Mouse (Mus musculus) spleen, adult 2 months (tissue): ENCODE measurements around the gene Pitpnm2. TPM values are rescaled to one million over a fixed set of nuclear protein-coding genes. Genes with fewer than 3 reads are reported as not detected.

Experiments used
- DNase-seq, 2 experiments: peaks; one replicate each; pipeline versions ENCODE4 v3.0.0 to v3.0.0-alpha.2; 2012 to 2021; ENCODE audit warnings: low spot score in 2 of 2, low read depth in 1 of 2
- H3K27ac ChIP-seq: fragments of 200-500 bp; 2 replicates; pipeline ENCODE4 v1.5.1; 2012; ENCODE audit warnings: low read length, inconsistent platforms; ENCODE audit not compliant: insufficient read depth
- H3K27me3 ChIP-seq: fragments of 200-500 bp; 2 replicates; pipeline ENCODE4 v1.6.1; 2012; ENCODE audit warnings: mild to moderate bottlenecking, moderate library complexity, low read length, inconsistent platforms; ENCODE audit not compliant: control insufficient read depth, insufficient read depth
- H3K36me3 ChIP-seq: fragments of 200-500 bp; 2 replicates; pipeline ENCODE4 v1.6.1; 2012; ENCODE audit warnings: mild to moderate bottlenecking, low read length, inconsistent platforms; ENCODE audit not compliant: control insufficient read depth, insufficient read depth
- H3K4me1 ChIP-seq: fragments of 200-500 bp; 2 replicates; pipeline ENCODE4 v1.6.1; 2011; ENCODE audit warnings: inconsistent platforms; ENCODE audit not compliant: control insufficient read depth, insufficient read depth, insufficient read length
- H3K4me3 ChIP-seq: fragments of 200-500 bp; 2 replicates; pipeline ENCODE4 v1.5.1; 2011; ENCODE audit warnings: mild to moderate bottlenecking, inconsistent platforms; ENCODE audit not compliant: insufficient read depth, insufficient read length; ENCODE audit errors: extremely low read depth
- CTCF ChIP-seq: fragments of 200-500 bp; IDR thresholded peaks from 2 replicates; pipeline ENCODE4 v1.5.1; 2011; ENCODE audit warnings: mild to moderate bottlenecking, inconsistent platforms; ENCODE audit not compliant: insufficient read depth, insufficient read length, insufficient replicate concordance; ENCODE audit errors: extremely low read depth
- POLR2A ChIP-seq: fragments of 200-500 bp; IDR thresholded peaks from 2 replicates; pipeline ENCODE4 v1.6.1; 2011; ENCODE audit warnings: low read depth, low read length, inconsistent platforms
- WGBS: fragments of 180-500 bp; shearing (Covaris S2); methylation state at CpG from one replicate; pipeline ENCODE4 v1.1.7; 2018; 5-methylcytosine and 5-hydroxymethylcytosine counted together
- polyA plus RNA-seq: library from polyadenylated mRNA; depleted of rRNA; stranded (reverse); fragments of >200 nt; gene quantifications from 2 replicates; pipeline ENCODE4 v1.2.3, GENCODE M21; 2012

Gene Pitpnm2
- polyA plus RNA-seq, 1 experiment = 65.8 TPM

GRCm38 (mm10) chr5:124259133-124259532 lies 9.6 kb upstream of the Pitpnm2 start:
- no peaks in the 10 kb centered on the region for H3K4me1 ChIP-seq
- peaks cover 19% of the 10 kb centered on the region for H3K36me3 ChIP-seq
- no peak for TF ChIP-seq CTCF
- no peak for TF ChIP-seq POLR2A
- no peak overlapping the region for H3K27ac ChIP-seq
- WGBS = 48% methylated on average over 2 of the region's 2 CpGs
- DNase-seq = no peak
- no peak overlapping the region for H3K4me3 ChIP-seq
- H3K27me3 ChIP-seq = no peaks in the 10 kb centered on the region

- Histone ChIP-seq H3K27ac (no peak overlapping the region), H3K27me3 (no peaks in the 10 kb centered on the region), H3K36me3 (peaks cover 19% of the 10 kb centered on the region), H3K4me1 (no peaks in the 10 kb centered on the region), H3K4me3 (no peak overlapping the region)
- no peak for DNase-seq
- no peak for TF ChIP-seq POLR2A
- TF ChIP-seq CTCF = no peak
- 97% methylated on average over 1 of the region's 1 CpGs for WGBS
These were observed 8.5 kb upstream of the Pitpnm2 start for GRCm38 (mm10) chr5:124258026-124258425.

DNA sequence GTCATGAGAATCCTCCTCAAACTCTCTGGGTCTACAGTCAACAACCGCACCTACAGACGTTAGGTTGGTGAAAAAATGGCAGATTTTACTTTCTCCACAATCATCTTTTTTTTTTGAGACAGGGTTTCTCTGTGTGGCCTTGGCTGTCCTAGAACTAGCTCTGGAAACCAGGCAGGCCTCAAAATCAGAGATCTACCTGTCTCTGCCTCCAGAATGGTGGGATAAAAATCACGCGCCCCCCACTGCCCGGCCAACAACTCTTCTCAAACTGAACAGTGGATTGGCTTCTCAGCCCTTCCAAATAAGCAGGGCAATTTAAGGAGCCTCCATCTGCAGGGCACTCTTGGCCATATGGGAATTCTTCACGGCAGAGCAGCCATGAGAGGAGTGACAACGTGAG lies 5.6 kb upstream of the Pitpnm2 start:
- no peak for DNase-seq
- H3K4me3 ChIP-seq = no peak overlapping the region
- H3K36me3 ChIP-seq = peaks cover 14% of the 10 kb centered on the region
- WGBS = 92% methylated on average over 7 of the region's 7 CpGs
- H3K27me3 ChIP-seq = no peaks in the 10 kb centered on the region
- H3K4me1 ChIP-seq = no peaks in the 10 kb centered on the region
- TF ChIP-seq CTCF (no peak), POLR2A (no peak)
- H3K27ac ChIP-seq = no peak overlapping the region

GRCm38 (mm10) chr5:124253555-124253954 lies 4.0 kb upstream of the Pitpnm2 start:
- no peak for DNase-seq
- Histone ChIP-seq H3K36me3 (peaks cover 12% of the 10 kb centered on the region), H3K27ac (no peak overlapping the region), H3K4me3 (no peak overlapping the region), H3K4me1 (no peaks in the 10 kb centered on the region; the same call in 1 of the 2 replicates), H3K27me3 (no peaks in the 10 kb centered on the region)
- TF ChIP-seq CTCF = no peak
- 94% methylated on average over 8 of the region's 8 CpGs for WGBS

DNA sequence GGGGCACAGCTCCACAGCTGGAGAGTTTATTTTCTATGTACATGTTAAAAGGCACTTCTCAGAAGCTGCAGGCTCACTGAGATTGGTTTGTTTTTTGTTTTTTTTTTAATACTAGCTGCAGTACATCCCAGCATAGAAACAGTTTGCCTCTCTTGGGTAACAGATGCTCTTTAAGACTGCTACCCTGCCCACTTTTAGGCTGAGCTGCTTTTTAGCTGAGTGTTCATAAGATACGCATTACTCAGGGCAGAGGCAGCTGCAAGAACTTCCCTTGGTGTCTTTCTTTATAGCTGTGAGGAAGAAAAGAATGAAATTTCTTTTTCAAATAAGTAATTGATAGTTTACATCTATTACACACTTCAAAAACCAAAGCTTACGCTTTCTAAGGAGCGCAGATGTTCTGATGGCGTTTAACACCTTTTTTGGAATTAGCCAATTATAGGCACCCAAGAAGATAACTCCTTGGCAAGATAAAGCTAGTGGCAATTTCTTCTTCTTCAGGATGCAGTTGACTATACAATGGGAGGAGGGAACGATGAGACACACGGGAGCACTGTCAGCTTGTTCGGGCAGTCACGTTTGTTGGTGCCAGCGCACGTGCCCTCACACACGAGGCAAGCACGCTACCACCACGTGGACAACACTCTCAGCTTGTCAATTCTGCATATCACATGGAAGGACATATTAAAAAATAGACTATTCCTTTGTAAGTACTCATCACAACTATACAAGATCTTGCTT lies 3.2 kb upstream of the Pitpnm2 start:
- H3K36me3 ChIP-seq = peaks cover 8% of the 10 kb centered on the region
- no peak overlapping the region for H3K27ac ChIP-seq
- no peak overlapping the region for H3K4me3 ChIP-seq
- H3K27me3 ChIP-seq = no peaks in the 10 kb centered on the region
- 96% methylated on average over 13 of the region's 13 CpGs for WGBS
- no peak for TF ChIP-seq POLR2A
- no peak for TF ChIP-seq CTCF
- H3K4me1 ChIP-seq = peaks cover 4% of the 10 kb centered on the region; the same call in 1 of the 2 replicates
- no peak for DNase-seq

DNA sequence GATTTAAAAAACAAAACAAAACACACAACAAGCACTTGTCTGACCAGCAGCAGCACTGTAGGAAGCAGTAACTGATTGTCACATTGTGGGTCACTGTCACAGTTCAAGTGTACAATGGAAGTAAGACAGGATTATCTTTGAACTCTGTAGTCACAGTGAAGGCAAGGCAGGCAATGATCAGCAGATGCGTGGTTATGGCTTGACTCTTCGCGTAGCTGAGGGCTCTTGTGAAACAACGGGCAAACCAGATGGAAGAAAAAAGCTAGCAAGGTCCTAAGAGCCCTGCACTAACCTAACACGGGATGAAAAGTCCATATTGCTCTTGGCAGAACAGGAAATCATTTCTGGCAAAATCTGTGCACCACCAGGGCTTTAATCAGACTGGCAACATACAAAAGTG lies 1.5 kb upstream of the Pitpnm2 start:
- 88% methylated on average over 5 of the region's 5 CpGs for WGBS
- H3K4me3 ChIP-seq = no peak overlapping the region
- 0 out of 2 replicates have a peak, but pooled peaks cover 3% of the 10 kb centered on the region for H3K36me3 ChIP-seq
- no peaks in the 10 kb centered on the region for H3K27me3 ChIP-seq
- no peak for DNase-seq
- TF ChIP-seq CTCF (no peak), POLR2A (no peak)
- peaks cover 4% of the 10 kb centered on the region; the same call in 1 of the 2 replicates for H3K4me1 ChIP-seq
- no peak overlapping the region for H3K27ac ChIP-seq
